Mouse (Mus musculus) liver, adult 2 months (tissue): ENCODE results near the gene Agk. TPM values are rescaled to one million over a fixed set of nuclear protein-coding genes. Genes with fewer than 3 reads are reported as not detected.

ENCODE experiments used
- DNase-seq: peaks from one replicate; pipeline ENCODE4 v3.0.0-alpha.2; 2011; ENCODE audit warnings: low read depth, low spot score; ENCODE audit errors: extremely low read depth
- H3K27ac ChIP-seq: fragments of 200-500 bp; replicated peaks from 2 replicates; pipeline ENCODE4 v1.5.1; 2012; ENCODE audit warnings: low read depth, mild to moderate bottlenecking, control low read depth, inconsistent platforms, low read length; ENCODE audit not compliant: insufficient read depth
- H3K27me3 ChIP-seq: fragments of 200-500 bp; 2 replicates; pipeline ENCODE4 v1.6.1; 2012; ENCODE audit warnings: mild to moderate bottlenecking, moderate library complexity, low read length, inconsistent platforms; ENCODE audit not compliant: control insufficient read depth, insufficient read depth
- H3K36me3 ChIP-seq: fragments of 200-500 bp; 2 replicates; pipeline ENCODE4 v1.6.1; 2012; ENCODE audit warnings: low read length, inconsistent platforms; ENCODE audit not compliant: control insufficient read depth, insufficient read depth
- H3K4me1 ChIP-seq: fragments of 200-500 bp; 2 replicates; pipeline ENCODE4 v1.6.1; 2011; ENCODE audit warnings: low read length; ENCODE audit not compliant: control insufficient read depth, insufficient read depth
- H3K4me3 ChIP-seq: fragments of 200-500 bp; 2 replicates; pipeline ENCODE4 v1.5.1; 2011; ENCODE audit warnings: low read depth, mild to moderate bottlenecking, control low read depth, low read length, moderate library complexity; ENCODE audit not compliant: insufficient read depth
- H3K79me2 ChIP-seq: fragments of 200-500 bp; 2 replicates; pipeline ENCODE4 v1.6.1; 2012; ENCODE audit warnings: inconsistent platforms, mild to moderate bottlenecking, low read length, moderate library complexity; ENCODE audit not compliant: control insufficient read depth, insufficient read depth
- H3K9ac ChIP-seq: fragments of 200-500 bp; 2 replicates; pipeline ENCODE4 v1.6.1; 2012; ENCODE audit warnings: low read depth, mild to moderate bottlenecking, control low read depth, inconsistent platforms, low read length
- CTCF ChIP-seq: fragments of 200-500 bp; IDR thresholded peaks from 2 replicates; pipeline ENCODE4 v1.5.1; 2011; ENCODE audit warnings: low read depth, low read length, control low read depth
- POLR2A ChIP-seq: fragments of 200-500 bp; IDR thresholded peaks from 2 replicates; pipeline ENCODE4 v1.6.1; 2011; ENCODE audit warnings: low read length, control low read depth; ENCODE audit not compliant: insufficient read depth; ENCODE audit errors: extremely low read depth
- WGBS: fragments of 180-500 bp; shearing (Covaris S2); methylation state at CpG from one replicate; pipeline ENCODE4 v1.1.7; 2018; 5-methylcytosine and 5-hydroxymethylcytosine counted together
- polyA plus RNA-seq: library from polyadenylated mRNA; depleted of rRNA; stranded (reverse); fragments of >200 nt; gene quantifications from 2 replicates; pipeline ENCODE4 v1.2.3, GENCODE M21; 2012
- total RNA-seq: library from RNA; depleted of rRNA; stranded (reverse); fragments of >200 nt; gene quantifications from 2 replicates; pipeline ENCODE4 v1.2.3, GENCODE M21; 2014

Agk gene
- total and polyA plus RNA-seq, 2 experiments = 4.8 to 10.5 TPM

GRCm38 (mm10) chr6:40413565-40413964 lies 88.6 kb downstream of the Agk start:
- no peaks in the 10 kb centered on the region for H3K4me1 ChIP-seq
- peaks cover 7% of the 10 kb centered on the region; the same call in 1 of the 2 replicates for H3K36me3 ChIP-seq
- H3K4me3 ChIP-seq = no peak overlapping the region
- H3K79me2 ChIP-seq = no peaks in the 10 kb centered on the region
- H3K27me3 ChIP-seq = no peaks in the 10 kb centered on the region
- TF ChIP-seq POLR2A (no peak), CTCF (no peak)
- WGBS = 94% methylated on average over 3 of the region's 3 CpGs
- no peak for DNase-seq
- H3K9ac ChIP-seq = no peak overlapping the region
- H3K27ac ChIP-seq = no peak overlapping the region

GRCm38 (mm10) chr6:40415799-40416198 lies 90.8 kb downstream of the Agk start:
- Histone ChIP-seq H3K4me3 (no peak overlapping the region), H3K79me2 (no peaks in the 10 kb centered on the region), H3K4me1 (no peaks in the 10 kb centered on the region), H3K27ac (no peak overlapping the region), H3K9ac (no peak overlapping the region), H3K36me3 (peaks cover 7% of the 10 kb centered on the region), H3K27me3 (no peaks in the 10 kb centered on the region)
- TF ChIP-seq CTCF (no peak), POLR2A (no peak)
- 88% methylated on average over 5 of the region's 5 CpGs for WGBS
- DNase-seq = no peak

- Histone ChIP-seq H3K9ac (no peak overlapping the region), H3K27ac (no peak overlapping the region), H3K27me3 (no peaks in the 10 kb centered on the region), H3K36me3 (peaks cover 5% of the 10 kb centered on the region), H3K4me3 (no peak overlapping the region), H3K79me2 (no peaks in the 10 kb centered on the region), H3K4me1 (no peaks in the 10 kb centered on the region)
- no peak for TF ChIP-seq CTCF
- no peak for TF ChIP-seq POLR2A
- WGBS = 97% methylated on average over 4 of the region's 4 CpGs
- no peak for DNase-seq
Observed at GRCm38 (mm10) chr6:40418386-40418785, 93.4 kb downstream of the Agk start.

- peaks cover 5% of the 10 kb centered on the region for H3K36me3 ChIP-seq
- WGBS = 93% methylated on average over 6 of the region's 6 CpGs
- TF ChIP-seq POLR2A = no peak
- no peak for TF ChIP-seq CTCF
Observed at GRCm38 (mm10) chr6:40421099-40421498, 96.1 kb downstream of the Agk start.

GRCm38 (mm10) chr6:40423013-40423412 lies 98.0 kb downstream of the Agk start:
- Histone ChIP-seq H3K27ac (no peak overlapping the region), H3K9ac (no peak overlapping the region), H3K79me2 (no peaks in the 10 kb centered on the region), H3K4me1 (no peaks in the 10 kb centered on the region), H3K36me3 (peaks cover 1% of the 10 kb centered on the region; the same call in 1 of the 2 replicates), H3K4me3 (no peak overlapping the region), H3K27me3 (no peaks in the 10 kb centered on the region)
- WGBS = 95% methylated on average over 1 of the region's 1 CpGs
- no peak for TF ChIP-seq POLR2A
- no peak for TF ChIP-seq CTCF
- no peak for DNase-seq

More at GRCm38 (mm10) chr6:40421099-40421498, 96.1 kb downstream of the Agk start:
- H3K9ac ChIP-seq = no peak overlapping the region
- H3K27me3 ChIP-seq = no peaks in the 10 kb centered on the region
- H3K4me1 ChIP-seq = no peaks in the 10 kb centered on the region
- no peak overlapping the region for H3K4me3 ChIP-seq
- no peaks in the 10 kb centered on the region for H3K79me2 ChIP-seq
- no peak overlapping the region for H3K27ac ChIP-seq
- no peak for DNase-seq

- WGBS = 64% methylated on average over 1 of the region's 1 CpGs
- H3K9ac ChIP-seq = no peak overlapping the region
- no peaks in the 10 kb centered on the region; the same call in 1 of the 2 replicates for H3K36me3 ChIP-seq
- no peak for TF ChIP-seq POLR2A
- TF ChIP-seq CTCF = peak; percentile 68
- no peaks in the 10 kb centered on the region for H3K27me3 ChIP-seq
- DNase-seq = peak; percentile 31
- no peak overlapping the region for H3K27ac ChIP-seq
- H3K4me3 ChIP-seq = no peak overlapping the region
- no peaks in the 10 kb centered on the region; the same call in 1 of the 2 replicates for H3K79me2 ChIP-seq
- no peaks in the 10 kb centered on the region for H3K4me1 ChIP-seq
Observed at GRCm38 (mm10) chr6:40423774-40424173, 98.8 kb downstream of the Agk start.
